Mouse (Mus musculus) stomach, postnatal 0 days (tissue): ENCODE measurements around the gene Grtp1.

Source experiments
- CTCF ChIP-seq: IDR thresholded peaks from 2 replicates; pipeline ENCODE4 v1.5.1; 2016; ENCODE audit warnings: antibody characterized with exemption, low read depth, mild to moderate bottlenecking, moderate library complexity
- EP300 ChIP-seq: optimal IDR thresholded peaks from 2 replicates; pipeline ENCODE3; 2016; ENCODE audit warnings: antibody characterized with exemption

GRCm38 (mm10) chr8:13187229-13187628, 13.2 kb downstream of the Grtp1 start:
- TF ChIP-seq EP300: no peak
- no peak for TF ChIP-seq CTCF
